Mouse (Mus musculus) kidney, postnatal 14 days (tissue): ENCODE measurements around the gene Myt1.
"Not testable (repeated sequence)": the region's sequence is repeated elsewhere in the genome, so short reads cannot be mapped to it uniquely, and the experiment has no call there.

Experiments used
- DNase-seq: peaks from one replicate; pipeline ENCODE4 v3.0.0; 2022; ENCODE audit warnings: mixed read lengths

Myt1 gene

GRCm38 (mm10) chr2:181787852-181788251, 24.7 kb downstream of the Myt1 start:
- DNase-seq: no peak

- DNase-seq: no peak
Observed at GRCm38 (mm10) chr2:181789396-181789795, 26.3 kb downstream of the Myt1 start.

- not testable (repeated sequence) for DNase-seq
Observed at GRCm38 (mm10) chr2:181793186-181793585, 30.1 kb downstream of the Myt1 start.

GRCm38 (mm10) chr2:181795641-181796130, 32.6 kb downstream of the Myt1 start:
- no peak for DNase-seq

GRCm38 (mm10) chr2:181797672-181798071, 34.5 kb downstream of the Myt1 start:
- no peak for DNase-seq

- DNase-seq: no peak
Observed at GRCm38 (mm10) chr2:181829032-181829650, 66.0 kb downstream of the Myt1 start.

- DNase-seq: no peak
Observed at GRCm38 (mm10) chr2:181832745-181833144, 69.6 kb downstream of the Myt1 start.

- DNase-seq: peak; percentile 95
Observed at GRCm38 (mm10) chr2:181837372-181838292, 74.5 kb downstream of the Myt1 start, which contains the start of gene Pcmtd2. Gene Pcmtd2, plus strand, starts transcription at chr2:181837854.

GRCm38 (mm10) chr2:181838293-181838680, 75.2 kb downstream of the Myt1 start:
- DNase-seq: peak; percentile 11

GRCm38 (mm10) chr2:181845709-181846394, 82.7 kb downstream of the Myt1 start:
- no peak for DNase-seq

GRCm38 (mm10) chr2:181863791-181864535, 100.8 kb downstream of the Myt1 start, which contains the start of gene Polr3k:
Gene Polr3k, plus strand, starts transcription at chr2:181864337.
- DNase-seq: peak; percentile 96

- no peak for DNase-seq
Observed at GRCm38 (mm10) chr2:181864536-181864860, 101.4 kb downstream of the Myt1 start.

GRCm38 (mm10) chr2:181866931-181867330, 103.8 kb downstream of the Myt1 start:
- peak; percentile 75 for DNase-seq

GRCm38 (mm10) chr2:181871039-181871438, 107.9 kb downstream of the Myt1 start:
- DNase-seq: no peak
